Comparison of ENCODE assay signal across 8 mouse cellular contexts in genomic region chr2:36136300-36136941, GRCm38 (mm10). TPM values are rescaled to one million over a fixed set of nuclear protein-coding genes. Genes with fewer than 3 reads are reported as not detected.
DNase-seq lines count a peak whose midpoint lies in the region; ATAC-seq and TF ChIP-seq lines count a peak whose summit lies in the region.

TSS of gene Mrrf (plus strand) at chr2:36136389.
TSS of gene Rbm18 (minus strand) at chr2:36136773.

- TF ChIP-seq RAD21 in MEL (IDR thresholded peaks at IDR 0.05; ENCODE audit: low read depth, low read length), result no peak

- H3K4me1 ChIP-seq in MEL (ENCODE audit: control insufficient read depth in 1 of 2, insufficient read depth in 2 of 2, low read length in 2 of 2), result peaks cover 0 to 7% of the 10 kb centered on the region in 2 experiments; a peak in 3 of 4 replicates
- no peaks in the 10 kb centered on the region; the same call in 1 of the 2 replicates for H3K4me1 ChIP-seq in cerebellum, adult 2 months (ENCODE audit: control insufficient read depth, insufficient read depth, low read length)
- peaks cover 6% of the 10 kb centered on the region for H3K4me1 ChIP-seq in forebrain, postnatal 0 days (ENCODE audit: insufficient read depth)
- peaks cover 23% of the 10 kb centered on the region for H3K4me1 ChIP-seq in lung, embryonic 15.5 days

- WGBS in cerebellum, adult 2 months, result under 1% methylated on average over 50 of the region's 50 CpGs
- under 1% methylated on average over 50 of the region's 50 CpGs for WGBS in forebrain, postnatal 0 days
- under 1% methylated on average over 50 of the region's 50 CpGs for WGBS in lung, embryonic 15.5 days

- peak; percentile 98 for ATAC-seq in forebrain, postnatal 0 days
- ATAC-seq in lung, embryonic 15.5 days (ENCODE audit: borderline replicate concordance, extremely low read depth, low FRiP score, low TSS enrichment), result peak; percentile 98

- TF ChIP-seq POLR2A in MEL (IDR thresholded peaks at IDR 0.05; ENCODE audit: control insufficient read depth in 1 of 2, insufficient read depth in 1 of 2, low read depth in 1 of 2, low read length in 2 of 2, poor library complexity in 1 of 2), result peak; percentile 77 to 85; a peak in 3 of 4 replicates
- peak; percentile 94 for TF ChIP-seq POLR2A in cerebellum, adult 2 months (IDR thresholded peaks at IDR 0.05; ENCODE audit: borderline replicate concordance, insufficient read depth, low read length)

- peak within 1 kb of the TSS; percentile 78 to 89 for H3K4me3 ChIP-seq in MEL (ENCODE audit: control insufficient read depth in 1 of 2, insufficient read depth in 1 of 2, low read depth in 2 of 2, low read length in 2 of 2)
- peak within 1 kb of the TSS; percentile 92 for H3K4me3 ChIP-seq in cerebellum, adult 2 months (replicated peaks; ENCODE audit: insufficient read depth, low read depth, low read length)
- H3K4me3 ChIP-seq in forebrain, postnatal 0 days (ENCODE audit: low read depth, low read length), result peak within 1 kb of the TSS; percentile 88
- peak within 1 kb of the TSS; percentile 86 for H3K4me3 ChIP-seq in lung, embryonic 15.5 days

- peaks cover 17% of the 10 kb centered on the region for H3K79me2 ChIP-seq in MEL (ENCODE audit: control insufficient read depth, insufficient read depth, low read length, poor library complexity)

- no peaks in the 10 kb centered on the region for H3K27me3 ChIP-seq in MEL (ENCODE audit: control insufficient read depth in 1 of 2, insufficient read depth in 2 of 2, low read length in 2 of 2)
- no peaks in the 10 kb centered on the region for H3K27me3 ChIP-seq in cerebellum, adult 2 months (ENCODE audit: control insufficient read depth, insufficient read depth, low read length)
- H3K27me3 ChIP-seq in forebrain, postnatal 0 days (ENCODE audit: insufficient read depth, low read length), result no peaks in the 10 kb centered on the region
- no peaks in the 10 kb centered on the region for H3K27me3 ChIP-seq in lung, embryonic 15.5 days

- H3K9me3 ChIP-seq in MEL (replicated peaks; ENCODE audit: insufficient read depth, low read length), result no peaks in the 10 kb centered on the region
- H3K9me3 ChIP-seq in forebrain, postnatal 0 days (ENCODE audit: low read length), result no peaks in the 10 kb centered on the region
- H3K9me3 ChIP-seq in lung, embryonic 15.5 days, result no peaks in the 10 kb centered on the region

- H3K36me3 ChIP-seq in MEL (ENCODE audit: control insufficient read depth in 1 of 2, insufficient read depth in 2 of 2, low read length in 2 of 2), result peaks cover 8 to 12% of the 10 kb centered on the region in 2 experiments; a peak in 3 of 4 replicates
- peaks cover 23% of the 10 kb centered on the region for H3K36me3 ChIP-seq in forebrain, postnatal 0 days (ENCODE audit: insufficient read depth)
- H3K36me3 ChIP-seq in lung, embryonic 15.5 days, result peaks cover 29% of the 10 kb centered on the region

- H3K27ac ChIP-seq in MEL (ENCODE audit: control insufficient read depth, low read depth, low read length), result peak within 1 kb of the TSS; percentile 76
- H3K27ac ChIP-seq in cerebellum, adult 2 months (ENCODE audit: insufficient read depth, low read length), result peak within 1 kb of the TSS; percentile 94
- peak within 1 kb of the TSS; percentile 83 for H3K27ac ChIP-seq in forebrain, postnatal 0 days (ENCODE audit: low read depth, low read length)
- H3K27ac ChIP-seq in lung, embryonic 15.5 days, result peak within 1 kb of the TSS; percentile 96

- H3K4me2 ChIP-seq in forebrain, postnatal 0 days (ENCODE audit: low read depth), result peak within 1 kb of the TSS; percentile 61
- H3K4me2 ChIP-seq in lung, embryonic 15.5 days, result peak within 1 kb of the TSS; percentile 69

- TF ChIP-seq EP300 in MEL (IDR thresholded peaks at IDR 0.05; ENCODE audit: low read depth in 1 of 2, low read length in 2 of 2), result no peak

- no peak for TF ChIP-seq CTCF in MEL (IDR thresholded peaks at IDR 0.05 in 2 of 3, conservative IDR thresholded peaks at IDR 0.05 in 1 of 3; ENCODE audit: control insufficient read depth in 1 of 3, insufficient read depth in 1 of 3, low read depth in 2 of 3, low read length in 3 of 3, poor library complexity in 1 of 3, severe bottlenecking in 1 of 3)
- TF ChIP-seq CTCF in cerebellum, adult 2 months (IDR thresholded peaks at IDR 0.05; ENCODE audit: borderline replicate concordance, insufficient read depth, low read depth, low read length), result no peak
- no peak for TF ChIP-seq CTCF in forebrain, postnatal 0 days (IDR thresholded peaks at IDR 0.05; ENCODE audit: low read depth)

- peak within 1 kb of the TSS; percentile 90 for H3K9ac ChIP-seq in MEL (ENCODE audit: control insufficient read depth, low read depth, low read length, poor library complexity, severe bottlenecking)
- H3K9ac ChIP-seq in forebrain, postnatal 0 days, result peak within 1 kb of the TSS; percentile 90
- peak within 1 kb of the TSS; percentile 76 for H3K9ac ChIP-seq in lung, embryonic 15.5 days

- peak; percentile 94 for DNase-seq in MEL (ENCODE audit: low read depth, low spot score)
- peak; percentile 91 to 96 for DNase-seq in cerebellum, adult 2 months
- DNase-seq in forebrain, postnatal 0 days, result peak; percentile 95
- DNase-seq in heart, postnatal 4 days, result peak; percentile 93
- DNase-seq in layer of hippocampus, adult 8-10 months (ENCODE audit: low spot score in 2 of 2), result peak; percentile 85 to 94
- DNase-seq in ovary, adult 18-20 months (ENCODE audit: low spot score), result peak; percentile 85
- peak; percentile 90 for DNase-seq in thymus, postnatal 0 days (ENCODE audit: low spot score)

TF ChIP-seq in MEL, 35 proteins besides CTCF, POLR2A, EP300 and RAD21:
- TF ChIP-seq MAX (IDR thresholded peaks at IDR 0.05; ENCODE audit: low read length) (peak; percentile 40; the same call in 1 of the 2 replicates), ELF1 (IDR thresholded peaks at IDR 0.05; ENCODE audit: low read depth, low read length) (0 out of 2 replicates have a peak, but pooled peaks have one; percentile 18), ZC3H11A (IDR thresholded peaks at IDR 0.05; ENCODE audit: low read depth, low read length) (no peak), MYC (IDR thresholded peaks at IDR 0.05; ENCODE audit: low read depth, low read length) (0 out of 2 replicates have a peak, but pooled peaks have one; percentile 68), TBP (IDR thresholded peaks at IDR 0.05; ENCODE audit: low read depth, low read length) (0 out of 2 replicates have a peak, but pooled peaks have one; percentile 38), SIN3A (IDR thresholded peaks at IDR 0.05; ENCODE audit: low read length) (peak; percentile 88), BHLHE40 (IDR thresholded peaks at IDR 0.05; ENCODE audit: borderline replicate concordance, low read depth, low read length) (no peak), ETS1 (IDR thresholded peaks at IDR 0.05; ENCODE audit: low read depth, low read length) (0 out of 2 replicates have a peak, but pooled peaks have one; percentile 10), MXI1 (IDR thresholded peaks at IDR 0.05; ENCODE audit: low read depth, low read length) (peak; percentile 90), NELFE (IDR thresholded peaks at IDR 0.05; ENCODE audit: low read depth, low read length) (peak; percentile 72), TCF12 (IDR thresholded peaks at IDR 0.05; ENCODE audit: low read depth, low read length) (peak; percentile 43; the same call in 1 of the 2 replicates), UBTF (IDR thresholded peaks at IDR 0.05; ENCODE audit: borderline replicate concordance, insufficient read depth, low read depth, low read length) (no peak), ZMIZ1 (IDR thresholded peaks at IDR 0.05; ENCODE audit: low read depth, low read length) (no peak; the same call in 1 of the 2 replicates), NRF1 (IDR thresholded peaks at IDR 0.05; ENCODE audit: insufficient read depth, low read depth, low read length, poor library complexity, severe bottlenecking) (peak; percentile 71), HCFC1 (IDR thresholded peaks at IDR 0.05; ENCODE audit: low read depth, low read length) (peak; percentile 87), MAZ (IDR thresholded peaks at IDR 0.05; ENCODE audit: low read depth, low read length) (peak; percentile 15; the same call in 1 of the 2 replicates), SMC3 (IDR thresholded peaks at IDR 0.05; ENCODE audit: low read depth, low read length) (no peak), USF1 (IDR thresholded peaks at IDR 0.05; ENCODE audit: low read depth, low read length) (0 out of 2 replicates have a peak, but pooled peaks have one; percentile 11)

RNA-seq across cellular contexts. Expression of gene Mrrf, which starts in this region (rescaled TPM):
- 20.0 and 28.0 TPM in 2 replicates for total RNA-seq in MEL (2012; rRNA removed)
- 10 to 100 TPM in 1 of 2 experiments, not detected in 1; 31.2 TPM for polyA plus RNA-seq in MEL (2012; ENCODE audit: insufficient read depth in 1 of 2, insufficient read length in 2 of 2, low read depth in 1 of 2, low replicate concordance in 2 of 2, missing spikeins in 1 of 2)
- 25.1 and 31.2 TPM in 2 replicates for polyA plus RNA-seq in cerebellum, adult 2 months (2012; rRNA removed)
- 14.0 and 17.0 TPM in 2 replicates for total RNA-seq in forebrain, postnatal 0 days (2014; rRNA removed)
- 12.9 and 21.9 TPM in 2 replicates for polyA plus RNA-seq in forebrain, postnatal 0 days (2015; fragmentation: Nextera tagmentation; extraction: Ambion mirVana)
- total RNA-seq in heart, postnatal 4 days (2021), result 10 to 100 TPM; 37.3 to 39.1 TPM
- total RNA-seq in layer of hippocampus, adult 8-10 months (2022), result 10 to 100 TPM; 17.2 to 22.8 (median 18.8) TPM
- polyA plus RNA-seq in lung, embryonic 15.5 days (2015; fragmentation: Nextera tagmentation; extraction: Ambion mirVana), result 31.1 and 32.4 TPM in 2 replicates
- 19.7 and 23.0 TPM in 2 replicates for polyA plus RNA-seq in thymus, postnatal 0 days (2015; fragmentation: Nextera tagmentation; extraction: Ambion mirVana)

RNA-seq across cellular contexts. Expression of gene Rbm18, which starts in this region (rescaled TPM):
- total RNA-seq in MEL (2012; rRNA removed), result 16.4 and 20.1 TPM in 2 replicates
- polyA plus RNA-seq in MEL (2012; ENCODE audit: insufficient read depth in 1 of 2, insufficient read length in 2 of 2, low read depth in 1 of 2, low replicate concordance in 2 of 2, missing spikeins in 1 of 2), result 10 to 100 TPM in 1 of 2 experiments, not detected in 1; 16.7 TPM
- polyA plus RNA-seq in cerebellum, adult 2 months (2012; rRNA removed), result 48.9 and 51.7 TPM in 2 replicates
- 54.6 and 61.4 TPM in 2 replicates for total RNA-seq in forebrain, postnatal 0 days (2014; rRNA removed)
- polyA plus RNA-seq in forebrain, postnatal 0 days (2015; fragmentation: Nextera tagmentation; extraction: Ambion mirVana), result 86.4 and 98.7 TPM in 2 replicates
- total RNA-seq in heart, postnatal 4 days (2021), result 10 to 100 TPM; 41.4 to 42.7 TPM
- 10 to 100 TPM; 42.3 to 52.2 (median 45.6) TPM for total RNA-seq in layer of hippocampus, adult 8-10 months (2022)
- 70.5 and 73.5 TPM in 2 replicates for polyA plus RNA-seq in lung, embryonic 15.5 days (2015; fragmentation: Nextera tagmentation; extraction: Ambion mirVana)
- 48.4 and 51.8 TPM in 2 replicates for polyA plus RNA-seq in thymus, postnatal 0 days (2015; fragmentation: Nextera tagmentation; extraction: Ambion mirVana)

Comparison
In these comparisons a context has a peak if more than half of its experiments do, and no peak if none do; other contexts are left out.
1. Peak in every context shown above with its lines: DNase-seq, ATAC-seq, H3K4me3 ChIP-seq and H3K27ac ChIP-seq.